Mouse (Mus musculus): ENCODE data around the gene 2900011O08Rik. TPM values are rescaled to one million over a fixed set of nuclear protein-coding genes. Genes with fewer than 3 reads are reported as not detected.

2900011O08Rik gene
- polyA plus RNA-seq, 1 experiment = 162 TPM

DNA sequence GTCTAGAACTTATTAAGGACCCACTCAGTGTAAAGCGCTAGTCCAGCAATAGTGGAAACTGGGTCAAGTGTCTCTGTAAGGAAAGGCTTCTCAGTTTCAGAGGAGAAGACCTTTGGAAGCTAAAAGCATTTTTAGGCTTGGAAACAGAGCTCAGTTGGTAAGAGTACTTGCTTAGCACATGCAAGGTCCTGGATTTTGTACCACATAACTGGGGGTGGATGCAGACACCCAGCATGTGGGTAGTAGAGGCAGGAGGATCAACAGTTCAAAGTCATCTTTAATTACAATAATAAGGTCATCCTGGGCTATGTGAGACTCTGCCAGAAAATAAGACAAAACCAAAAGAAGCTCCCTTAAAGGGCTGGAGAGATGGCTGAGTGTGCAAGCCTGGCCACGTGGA is 21.7 kb downstream of the 2900011O08Rik start:
- Histone ChIP-seq H3K4me1 (ENCODE audit: control insufficient read depth, insufficient read depth, low read length) (no peaks in the 10 kb centered on the region; the same call in 1 of the 2 replicates), H3K27ac (ENCODE audit: insufficient read depth, low read length) (no peak overlapping the region), H3K4me3 (replicated peaks; ENCODE audit: insufficient read depth, low read depth, low read length) (no peak overlapping the region), H3K27me3 (ENCODE audit: control insufficient read depth, insufficient read depth, low read length) (no peaks in the 10 kb centered on the region)
- TF ChIP-seq POLR2A (IDR thresholded peaks at IDR 0.05; ENCODE audit: borderline replicate concordance, insufficient read depth, low read length) (no peak), CTCF (IDR thresholded peaks at IDR 0.05; ENCODE audit: borderline replicate concordance, insufficient read depth, low read depth, low read length) (no peak)
- DNase-seq = no peak
- 69% methylated on average over 2 of the region's 2 CpGs for WGBS

DNA sequence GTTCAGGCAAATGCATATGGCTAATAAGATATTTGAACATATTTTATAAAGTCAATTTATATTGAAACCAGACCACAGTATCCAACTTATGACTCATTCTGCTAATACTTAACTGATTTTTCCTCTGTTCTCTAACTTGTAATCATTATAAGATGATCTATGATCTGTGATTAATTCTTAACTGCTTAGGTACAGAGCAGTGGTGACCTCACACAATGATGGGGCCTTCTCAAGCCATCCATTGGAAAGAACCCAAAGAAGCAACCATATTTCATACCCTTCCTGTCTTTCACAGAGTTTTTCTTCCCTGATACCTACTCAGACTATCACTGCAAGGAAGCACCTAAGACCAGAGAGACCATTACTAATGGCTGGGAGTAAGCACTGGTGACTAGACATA is 22.3 kb downstream of the 2900011O08Rik start:
- H3K27ac ChIP-seq (ENCODE audit: insufficient read depth, low read length) = no peak overlapping the region
- TF ChIP-seq CTCF (IDR thresholded peaks at IDR 0.05; ENCODE audit: borderline replicate concordance, insufficient read depth, low read depth, low read length) (no peak), POLR2A (IDR thresholded peaks at IDR 0.05; ENCODE audit: borderline replicate concordance, insufficient read depth, low read length) (no peak)
- H3K4me3 ChIP-seq (replicated peaks; ENCODE audit: insufficient read depth, low read depth, low read length) = no peak overlapping the region
- no peaks in the 10 kb centered on the region; the same call in 1 of the 2 replicates for H3K4me1 ChIP-seq (ENCODE audit: control insufficient read depth, insufficient read depth, low read length)
- H3K27me3 ChIP-seq (ENCODE audit: control insufficient read depth, insufficient read depth, low read length) = no peaks in the 10 kb centered on the region
- DNase-seq = no peak

DNA sequence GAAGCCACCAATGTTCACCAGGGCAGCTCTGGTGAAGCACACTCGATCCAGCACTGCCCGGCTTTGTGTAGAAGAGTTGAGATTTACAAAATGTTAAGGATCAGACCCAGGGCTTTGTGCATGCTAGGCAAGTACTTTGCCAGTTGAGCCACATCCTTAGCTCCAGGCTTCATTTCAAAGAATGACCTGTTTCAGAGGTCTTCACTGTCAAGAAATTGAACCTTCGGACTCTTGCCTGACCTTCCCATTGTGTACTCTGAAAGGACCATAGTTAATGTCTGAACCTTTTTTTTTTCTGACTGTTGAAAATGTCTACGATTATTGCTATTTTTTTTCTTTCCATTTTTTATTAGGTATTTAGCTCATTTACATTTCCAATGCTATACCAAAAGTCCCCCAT is 23.6 kb downstream of the 2900011O08Rik start:
- Histone ChIP-seq H3K27me3 (ENCODE audit: control insufficient read depth, insufficient read depth, low read length) (no peaks in the 10 kb centered on the region), H3K4me3 (replicated peaks; ENCODE audit: insufficient read depth, low read depth, low read length) (no peak overlapping the region), H3K27ac (ENCODE audit: insufficient read depth, low read length) (no peak overlapping the region), H3K4me1 (ENCODE audit: control insufficient read depth, insufficient read depth, low read length) (no peaks in the 10 kb centered on the region)
- TF ChIP-seq POLR2A (IDR thresholded peaks at IDR 0.05; ENCODE audit: borderline replicate concordance, insufficient read depth, low read length) = no peak
- TF ChIP-seq CTCF (IDR thresholded peaks at IDR 0.05; ENCODE audit: borderline replicate concordance, insufficient read depth, low read depth, low read length) = no peak
- DNase-seq = no peak
- WGBS = 92% methylated on average over 4 of the region's 4 CpGs

DNA sequence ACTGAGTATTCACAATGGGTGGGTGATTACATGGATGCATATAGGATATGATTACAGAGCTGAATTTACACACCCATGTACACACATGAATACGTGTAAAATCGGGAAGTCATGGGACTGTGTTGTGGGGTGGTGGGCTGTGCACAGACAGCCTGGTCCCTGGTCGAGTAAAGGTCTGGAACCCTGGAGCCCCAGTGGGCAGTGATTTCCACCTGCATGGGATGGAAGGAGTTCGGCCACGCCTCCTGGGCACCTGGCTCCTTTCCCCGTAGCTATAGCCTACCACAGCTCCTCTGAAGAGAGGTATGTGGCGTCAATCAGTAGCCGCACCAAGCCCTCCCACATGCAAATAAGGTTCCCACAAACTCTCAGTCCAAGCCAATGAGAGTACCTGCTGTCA is 30.9 kb downstream of the 2900011O08Rik start:
- WGBS = 94% methylated on average over 8 of the region's 8 CpGs
- no peak overlapping the region for H3K4me3 ChIP-seq (replicated peaks; ENCODE audit: insufficient read depth, low read depth, low read length)
- TF ChIP-seq CTCF (IDR thresholded peaks at IDR 0.05; ENCODE audit: borderline replicate concordance, insufficient read depth, low read depth, low read length) = no peak
- no peak for TF ChIP-seq POLR2A (IDR thresholded peaks at IDR 0.05; ENCODE audit: borderline replicate concordance, insufficient read depth, low read length)

DNA sequence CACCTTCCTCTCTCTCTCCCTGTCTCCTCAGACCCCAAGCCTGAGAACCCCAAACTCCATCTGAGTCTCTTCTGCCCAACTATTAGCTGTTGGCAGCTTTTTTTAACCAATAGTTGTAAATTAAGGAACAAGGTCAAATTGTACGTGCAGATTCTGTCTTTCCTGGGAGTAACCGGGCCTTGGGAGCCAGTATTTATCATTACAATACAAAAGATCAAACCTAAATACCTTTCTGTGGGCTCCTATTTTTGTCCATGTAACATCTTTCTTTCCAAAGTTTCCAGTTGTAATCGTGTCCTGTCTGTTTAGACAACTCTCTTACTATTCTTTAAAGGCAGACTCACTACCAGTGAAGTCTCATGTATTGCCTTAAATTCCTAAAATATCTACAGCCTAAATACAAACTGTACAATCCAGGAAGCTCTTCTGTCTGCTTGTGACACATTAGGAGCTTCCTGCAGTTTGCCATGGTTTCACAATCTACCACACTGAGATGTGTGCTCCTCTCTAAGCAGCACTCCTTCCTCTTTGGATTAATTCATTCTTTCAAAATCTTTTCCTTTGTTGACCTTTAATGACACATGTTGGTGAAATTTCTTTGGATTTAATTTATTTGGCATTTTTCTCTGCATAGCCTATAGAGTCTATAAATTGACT is 34.9 kb downstream of the 2900011O08Rik start:
- Histone ChIP-seq H3K4me1 (ENCODE audit: control insufficient read depth, insufficient read depth, low read length) (no peaks in the 10 kb centered on the region), H3K27ac (ENCODE audit: insufficient read depth, low read length) (no peak overlapping the region), H3K27me3 (ENCODE audit: control insufficient read depth, insufficient read depth, low read length) (no peaks in the 10 kb centered on the region), H3K4me3 (replicated peaks; ENCODE audit: insufficient read depth, low read depth, low read length) (no peak overlapping the region)
- no peak for TF ChIP-seq CTCF (IDR thresholded peaks at IDR 0.05; ENCODE audit: borderline replicate concordance, insufficient read depth, low read depth, low read length)
- TF ChIP-seq POLR2A (IDR thresholded peaks at IDR 0.05; ENCODE audit: borderline replicate concordance, insufficient read depth, low read length) = no peak
- WGBS = 84% methylated on average over 3 of the region's 3 CpGs
- DNase-seq = no peak

More for the DNA sequence above, 30.9 kb downstream of the 2900011O08Rik start:
- Histone ChIP-seq H3K4me1 (ENCODE audit: control insufficient read depth, insufficient read depth, low read length) (no peaks in the 10 kb centered on the region), H3K27me3 (ENCODE audit: control insufficient read depth, insufficient read depth, low read length) (no peaks in the 10 kb centered on the region), H3K27ac (ENCODE audit: insufficient read depth, low read length) (no peak overlapping the region)
- no peak for DNase-seq

DNA sequence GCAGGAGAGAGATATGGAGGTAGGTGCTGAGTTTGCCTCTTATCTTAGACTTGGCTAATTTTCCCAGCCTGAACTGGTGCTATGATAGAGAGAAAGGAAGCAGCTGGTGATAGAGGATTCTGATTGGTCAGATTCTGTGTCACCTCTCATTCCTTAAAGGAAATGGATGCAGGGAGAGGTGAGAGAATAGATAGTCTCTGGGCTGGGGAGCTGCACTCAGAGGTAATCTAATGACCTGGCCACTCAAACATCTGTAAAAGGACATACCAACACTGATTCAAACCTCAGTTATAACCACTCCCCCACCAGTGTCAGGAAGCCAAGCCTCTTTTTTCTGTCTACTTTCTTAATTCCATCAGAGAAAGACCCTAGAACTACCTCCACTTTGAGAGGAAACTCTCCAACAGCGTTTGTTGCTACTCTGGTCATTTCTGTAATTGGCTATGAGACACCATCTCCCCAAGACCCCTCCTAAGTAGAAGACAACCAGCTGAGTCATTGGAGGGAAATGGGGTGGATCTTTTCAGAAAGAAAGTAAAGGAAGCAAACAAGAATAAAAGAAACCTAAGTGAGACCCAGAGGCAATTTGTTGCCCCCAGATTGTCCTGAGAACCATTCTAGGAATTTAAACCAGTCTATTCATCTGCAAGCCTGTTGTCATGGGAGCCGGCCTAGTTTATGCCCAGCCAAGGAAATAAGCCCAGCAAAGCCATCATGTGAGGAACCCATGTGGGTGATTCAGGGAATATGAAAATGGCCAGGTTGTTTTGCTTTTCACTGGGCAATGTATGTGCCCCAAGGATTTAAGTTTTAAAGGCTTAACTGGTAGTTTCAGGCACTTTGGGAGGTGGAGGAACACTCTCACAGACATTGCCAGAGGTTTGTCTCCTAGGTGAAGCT is 38.9 kb downstream of the 2900011O08Rik start:
- no peak for DNase-seq
- TF ChIP-seq CTCF (IDR thresholded peaks at IDR 0.05; ENCODE audit: borderline replicate concordance, insufficient read depth, low read depth, low read length) = no peak
- TF ChIP-seq POLR2A (IDR thresholded peaks at IDR 0.05; ENCODE audit: borderline replicate concordance, insufficient read depth, low read length) = no peak
- Histone ChIP-seq H3K4me1 (ENCODE audit: control insufficient read depth, insufficient read depth, low read length) (no peaks in the 10 kb centered on the region; the same call in 1 of the 2 replicates), H3K4me3 (replicated peaks; ENCODE audit: insufficient read depth, low read depth, low read length) (no peak overlapping the region), H3K27ac (ENCODE audit: insufficient read depth, low read length) (no peak overlapping the region), H3K27me3 (ENCODE audit: control insufficient read depth, insufficient read depth, low read length) (no peaks in the 10 kb centered on the region)
- WGBS = 48% methylated on average over 2 of the region's 2 CpGs

DNA sequence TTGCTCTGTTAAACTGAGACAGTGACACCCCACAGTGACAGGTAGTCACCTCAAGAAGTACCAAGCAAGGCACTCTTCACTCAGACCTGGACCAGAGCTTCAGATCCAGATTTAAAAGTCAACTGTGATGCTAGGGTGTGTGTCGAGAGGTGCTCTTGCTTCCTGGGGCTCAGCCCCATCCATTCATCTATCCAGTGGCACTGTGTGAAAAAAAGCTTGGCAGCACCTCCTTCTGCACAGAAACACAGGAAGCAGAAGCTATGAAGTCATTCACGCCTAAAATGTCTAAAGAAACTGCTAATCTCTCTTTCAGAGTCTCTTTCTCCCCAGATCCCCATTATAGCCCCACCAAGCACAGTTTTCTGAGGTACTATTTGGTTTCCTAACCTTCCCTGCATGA is 42.7 kb downstream of the 2900011O08Rik start:
- 53% methylated on average over 2 of the region's 2 CpGs for WGBS
- TF ChIP-seq POLR2A (IDR thresholded peaks at IDR 0.05; ENCODE audit: borderline replicate concordance, insufficient read depth, low read length) (no peak), CTCF (IDR thresholded peaks at IDR 0.05; ENCODE audit: borderline replicate concordance, insufficient read depth, low read depth, low read length) (no peak)
- Histone ChIP-seq H3K27ac (ENCODE audit: insufficient read depth, low read length) (no peak overlapping the region), H3K4me1 (ENCODE audit: control insufficient read depth, insufficient read depth, low read length) (no peaks in the 10 kb centered on the region; the same call in 1 of the 2 replicates), H3K4me3 (replicated peaks; ENCODE audit: insufficient read depth, low read depth, low read length) (no peak overlapping the region), H3K27me3 (ENCODE audit: control insufficient read depth, insufficient read depth, low read length) (no peaks in the 10 kb centered on the region)
- no peak for DNase-seq
